Mouse (Mus musculus) heart, postnatal 10 days (tissue): ENCODE data around the gene Shisa8. TPM values are rescaled to one million over a fixed set of nuclear protein-coding genes. Genes with fewer than 3 reads are reported as not detected.

Source experiments
- DNase-seq, 2 experiments: peaks; one replicate each; pipeline ENCODE4 v3.0.0; 2021
- intact Hi-C: fragments of 180-260 bp; cut with DNase I; formaldehyde crosslinking; loops from one replicate; pipeline ENCODE4 v1.15.1; 2025
- total RNA-seq, 2 experiments: library from RNA; stranded (reverse); gene quantifications; 2 replicates each; pipeline ENCODE4 v1.2.3; 2021

Shisa8 gene
- total RNA-seq, 2 experiments from 2014 or later: 0.36 TPM; not detected in 1

DNA sequence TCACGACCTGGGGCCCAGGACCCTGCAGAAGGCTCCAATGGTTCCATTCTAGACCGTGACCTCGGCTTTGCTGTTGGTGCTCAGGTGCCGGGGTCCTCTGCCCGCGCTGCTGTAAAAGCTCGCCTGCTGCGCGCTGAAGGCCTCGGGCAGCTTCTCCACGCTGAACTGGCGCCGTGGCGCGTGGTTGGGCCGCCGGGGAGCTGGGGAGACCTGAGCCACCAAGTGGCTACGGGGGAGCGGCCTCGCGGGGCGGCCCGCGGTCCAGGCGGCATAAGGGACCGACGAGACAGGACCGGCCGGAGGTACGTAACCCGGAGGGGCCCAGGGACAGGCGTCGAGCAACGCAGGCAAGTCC is 5.5 kb downstream of the Shisa8 start:
- intact Hi-C loops: no loop called here
- no peak for DNase-seq

GRCm38 (mm10) chr15:82206365-82207104 is 6.1 kb downstream of the Shisa8 start:
- DNase-seq: peak; percentile 90
- intact Hi-C loops: no loop called here

DNA sequence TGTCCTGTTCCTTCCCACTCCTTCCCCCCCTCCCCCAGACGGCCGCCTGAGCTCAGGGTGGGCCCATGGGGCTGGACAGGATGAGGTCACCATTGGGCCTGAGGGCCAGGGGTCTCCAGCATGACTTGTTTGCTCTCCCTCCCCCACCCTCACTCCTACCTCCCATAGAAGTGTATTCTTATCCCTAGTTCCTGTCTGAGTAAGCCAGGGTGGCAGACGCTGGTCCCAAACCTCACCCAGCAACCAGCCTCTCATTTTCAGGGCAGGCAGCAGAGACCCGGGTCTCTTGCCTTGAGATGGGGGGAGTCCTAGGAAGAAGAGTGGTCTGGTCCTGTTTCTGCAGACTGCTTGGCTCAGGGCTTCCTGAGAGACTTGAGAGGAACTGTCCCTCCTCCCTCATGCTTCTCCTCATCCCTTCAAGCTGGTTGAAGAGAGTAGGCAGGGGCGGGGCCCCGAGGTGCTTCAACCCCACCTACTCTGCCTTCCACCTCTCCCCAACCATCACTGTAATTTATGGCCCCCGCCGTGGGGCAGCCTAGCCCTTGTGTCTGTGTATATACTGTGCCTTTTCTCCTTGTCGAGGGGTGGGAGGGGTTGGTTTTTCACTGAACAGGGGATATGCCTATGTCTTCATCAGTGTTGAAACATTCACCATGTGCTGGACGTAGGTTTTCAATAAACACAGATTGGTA is 7.8 kb downstream of the Shisa8 start:
- intact Hi-C loops: no loop called here
- DNase-seq: no peak

DNA sequence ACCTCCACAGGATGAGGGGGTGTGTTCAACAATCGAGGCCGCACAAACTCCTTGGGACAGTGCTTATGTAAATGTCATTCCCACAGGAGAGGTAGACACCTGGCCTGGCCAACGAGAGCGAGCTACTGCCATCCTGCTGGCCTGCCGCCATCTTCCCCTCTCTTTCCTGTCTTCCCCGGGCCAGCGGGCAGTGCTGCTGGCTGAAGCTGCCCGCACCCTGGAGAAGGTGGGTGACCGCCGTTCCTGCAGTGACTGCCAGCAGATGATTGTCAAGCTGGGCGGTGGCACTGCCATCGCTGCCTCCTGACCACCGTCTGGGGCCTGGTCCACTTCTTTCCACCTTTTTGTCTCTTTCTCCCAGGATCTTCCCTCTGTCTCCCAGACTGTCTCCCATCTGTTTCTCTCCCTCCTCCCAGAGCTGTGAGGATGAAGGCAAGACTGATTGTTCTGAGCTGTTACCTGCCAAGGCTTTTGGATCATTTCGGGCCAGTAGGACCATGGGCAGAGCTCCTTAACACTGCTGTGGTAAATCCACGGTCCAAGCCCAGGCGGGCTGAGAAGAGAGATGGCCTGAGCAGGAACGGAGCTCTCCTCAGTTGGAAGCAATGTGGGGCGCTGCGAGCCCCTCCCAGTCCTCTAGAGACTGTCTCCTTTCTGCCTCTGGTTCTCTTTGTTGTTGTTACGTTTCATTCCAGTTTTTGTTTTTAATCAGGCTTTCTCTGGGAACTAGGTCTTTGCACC is 8.8 kb downstream of the Shisa8 start:
- intact Hi-C loops: no loop called here
- no peak for DNase-seq

DNA sequence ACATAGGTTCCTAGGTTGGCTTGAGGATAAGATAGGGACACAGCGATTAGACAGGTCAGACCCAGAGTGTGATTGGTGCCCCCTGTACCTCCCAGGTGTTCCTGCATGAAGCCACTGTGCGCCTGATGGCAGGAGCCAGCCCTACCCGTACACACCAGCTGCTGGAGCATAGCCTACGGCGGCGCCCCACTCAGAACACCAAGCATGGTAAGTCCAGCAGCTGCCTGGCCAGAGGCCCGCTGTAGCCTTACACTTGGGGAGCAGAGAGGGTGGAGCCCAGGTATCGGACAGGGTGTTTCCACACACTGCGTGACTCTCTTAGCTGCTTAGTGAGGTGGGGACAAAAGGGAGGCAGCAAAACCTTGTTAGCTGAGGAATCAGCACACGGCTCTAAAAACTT is 9.5 kb downstream of the Shisa8 start:
- DNase-seq: no peak
- intact Hi-C loops: no loop called here

- intact Hi-C loops: no loop called here
- no peak for DNase-seq
Measured at GRCm38 (mm10) chr15:82202086-82202485, 10.5 kb downstream of the Shisa8 start.

GRCm38 (mm10) chr15:82199546-82199945 is 13.1 kb downstream of the Shisa8 start:
- DNase-seq: no peak
- intact Hi-C loops: no loop called here

DNA sequence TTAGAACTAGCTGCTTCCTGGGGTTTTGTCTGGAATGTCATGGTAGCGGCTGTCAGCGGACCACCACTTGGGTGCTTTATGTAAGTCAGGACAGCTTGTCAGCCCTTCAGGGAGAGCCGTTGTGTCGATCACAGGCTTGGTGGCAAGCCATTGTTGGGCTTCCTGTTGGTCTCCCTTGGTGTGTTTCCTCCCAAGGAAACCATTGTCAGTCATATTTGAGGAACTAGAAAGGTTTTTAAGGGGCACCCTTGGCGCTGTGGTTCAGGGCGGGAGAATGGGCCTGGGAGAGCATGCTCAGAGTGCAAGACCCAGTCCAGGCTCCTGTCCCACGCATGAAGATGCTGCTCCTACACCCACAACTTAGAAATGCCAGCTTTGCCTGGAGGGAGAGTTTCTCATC is 14.3 kb downstream of the Shisa8 start:
- no peak for DNase-seq
- intact Hi-C loops: no loop called here

DNA sequence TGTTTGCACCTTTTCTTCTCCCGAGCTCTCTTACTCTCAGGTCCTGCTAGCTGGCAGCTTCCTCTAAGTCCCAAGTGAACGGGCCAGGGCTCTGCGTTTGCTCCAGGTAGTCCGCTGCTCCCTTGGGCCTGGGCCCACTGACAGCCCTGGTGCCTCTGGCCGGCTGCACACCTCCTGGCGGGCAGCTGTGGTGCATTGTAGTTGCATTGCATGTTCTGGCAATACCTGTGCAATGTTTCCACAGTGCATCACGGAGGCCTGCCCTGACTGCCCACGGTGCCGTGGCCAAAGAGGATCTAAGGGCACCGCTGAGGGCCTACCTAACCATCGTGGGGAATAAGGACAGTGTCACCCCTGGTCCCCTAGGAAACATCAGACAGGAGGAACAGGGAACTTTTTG is 14.7 kb downstream of the Shisa8 start:
- intact Hi-C loops: no loop called here
- DNase-seq: no peak

- intact Hi-C loops: no loop called here
- DNase-seq: no peak
Measured at GRCm38 (mm10) chr15:82197246-82197750, 15.3 kb downstream of the Shisa8 start.

DNA sequence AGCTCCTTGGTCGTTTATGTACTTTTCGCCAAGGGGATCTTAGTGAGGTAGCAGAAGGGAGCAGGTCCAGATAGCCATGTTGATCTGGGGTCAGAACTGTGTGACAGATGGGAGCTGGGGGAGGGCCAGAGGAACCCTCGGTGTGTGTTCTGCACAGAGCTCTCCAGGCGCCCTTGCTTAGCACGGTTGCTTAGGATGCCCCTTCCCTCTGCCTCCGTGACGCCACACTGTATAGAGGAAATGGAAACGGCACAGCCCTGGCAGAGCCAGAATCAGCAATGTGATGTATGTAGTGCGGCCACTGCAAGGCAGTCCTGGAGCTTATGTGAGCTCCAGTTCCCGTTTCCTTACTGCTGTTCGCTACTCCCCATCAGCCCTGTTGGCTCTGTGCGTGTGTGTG is 16.3 kb downstream of the Shisa8 start:
- intact Hi-C loops: no loop called here

GRCm38 (mm10) chr15:82192617-82193016 is 20.0 kb downstream of the Shisa8 start:
- no peak for DNase-seq
- intact Hi-C loops: no loop called here

More for the DNA sequence above, 16.3 kb downstream of the Shisa8 start:
- no peak for DNase-seq

- DNase-seq: peak; percentile 59 to 70
- intact Hi-C loops: no loop called here
Measured at GRCm38 (mm10) chr15:82188481-82189240, 24.0 kb downstream of the Shisa8 start.

GRCm38 (mm10) chr15:82187924-82188323 is 24.7 kb downstream of the Shisa8 start:
- DNase-seq: no peak
- intact Hi-C loops: no loop called here

DNA sequence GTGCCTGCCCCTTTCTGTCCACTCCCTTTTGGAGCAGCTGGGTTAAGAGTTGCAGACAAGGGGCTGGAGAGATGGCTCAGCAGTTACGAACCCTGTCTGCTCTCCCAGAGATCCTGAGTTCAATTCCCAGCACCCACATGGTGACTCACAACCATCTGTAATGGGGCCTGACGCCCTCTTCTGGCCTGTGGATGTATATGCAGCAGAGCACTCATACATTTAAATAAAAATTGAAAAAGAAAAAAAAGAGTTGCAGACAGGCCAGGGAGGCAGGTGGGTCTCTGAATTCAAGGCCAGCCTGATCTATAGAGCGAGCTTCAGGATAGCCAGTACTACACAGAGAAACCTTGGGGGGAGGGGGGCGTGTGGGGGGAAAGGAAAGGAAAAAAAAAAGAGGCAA is 25.2 kb downstream of the Shisa8 start:
- intact Hi-C loops: no loop called here

DNA sequence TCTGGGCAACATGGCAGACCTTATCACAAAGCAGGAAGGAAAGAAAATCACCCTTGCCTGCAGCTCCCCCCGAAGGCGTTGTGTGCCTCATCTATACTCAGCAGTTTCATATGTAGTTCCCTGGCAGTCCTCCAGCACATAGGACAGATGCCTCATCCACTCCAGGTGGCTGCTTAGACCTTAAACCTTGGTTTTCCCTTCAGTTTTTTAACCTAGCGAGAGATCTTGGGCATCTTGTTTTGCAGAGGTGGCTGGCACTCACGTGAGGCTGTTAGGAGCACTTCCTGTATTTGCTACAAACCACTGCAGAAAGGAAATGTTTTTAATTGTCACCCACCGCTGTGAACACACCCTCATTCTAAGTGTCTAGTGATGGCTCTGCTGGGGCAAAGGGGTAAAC is 25.7 kb downstream of the Shisa8 start:
- no peak for DNase-seq
- intact Hi-C loops: no loop called here

More for the DNA sequence above, 25.2 kb downstream of the Shisa8 start:
- DNase-seq: no peak

DNA sequence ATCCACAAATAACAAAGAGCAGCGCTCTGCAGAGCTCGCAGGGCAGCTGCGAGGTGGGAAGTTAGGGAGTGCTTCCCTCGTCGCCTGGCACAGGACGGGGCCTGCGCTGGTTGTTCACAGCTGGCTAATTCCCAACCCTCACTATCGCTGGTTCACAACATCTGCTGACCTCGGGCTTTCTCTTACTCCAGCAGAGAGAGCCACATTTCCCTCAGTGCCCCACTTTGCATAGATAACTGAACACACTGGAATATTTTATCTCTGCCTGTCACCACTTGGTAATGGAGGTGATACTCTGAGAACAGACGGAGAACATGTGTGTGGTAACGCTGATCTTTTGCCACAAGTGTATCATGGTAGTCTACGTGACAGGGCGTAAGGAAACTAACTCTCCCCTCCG is 26.5 kb downstream of the Shisa8 start:
- intact Hi-C loops: no loop called here
- DNase-seq: peak; percentile 67 to 71

DNA sequence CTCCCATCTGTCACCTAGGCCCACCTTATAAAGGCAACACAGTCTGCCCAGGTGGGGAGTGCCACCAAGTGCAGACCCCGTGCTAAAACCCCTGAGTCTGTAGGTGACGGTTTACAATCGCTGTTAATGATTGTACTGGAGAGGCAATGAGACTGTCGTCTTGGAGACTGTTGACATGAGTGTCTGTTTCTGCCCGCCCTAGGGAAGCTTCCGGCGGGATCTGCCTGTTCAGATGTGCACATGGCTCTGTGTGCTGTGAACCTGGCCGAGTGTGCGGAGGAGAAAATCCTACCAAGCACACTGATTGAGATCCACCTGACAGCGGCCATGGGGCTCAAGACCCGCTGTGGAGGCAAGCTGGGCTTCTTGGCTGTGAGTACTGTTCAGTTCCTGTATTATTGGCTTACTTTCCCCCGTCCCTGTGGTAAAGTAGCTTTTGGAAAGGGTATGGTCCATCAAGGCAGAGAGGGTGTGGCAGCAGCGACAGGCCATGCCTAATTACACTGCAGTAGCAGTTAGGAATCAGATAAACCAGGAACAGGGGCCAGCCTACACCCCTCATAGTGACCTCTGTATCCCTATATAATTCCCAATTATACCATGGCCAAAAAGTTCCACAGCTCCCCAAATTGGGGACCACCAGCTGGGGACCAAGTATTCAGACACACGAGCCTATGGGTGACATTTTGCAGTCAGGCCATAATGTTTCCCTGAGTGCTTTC is 27.4 kb downstream of the Shisa8 start:
- intact Hi-C loops: no loop called here
- DNase-seq: no peak

DNA sequence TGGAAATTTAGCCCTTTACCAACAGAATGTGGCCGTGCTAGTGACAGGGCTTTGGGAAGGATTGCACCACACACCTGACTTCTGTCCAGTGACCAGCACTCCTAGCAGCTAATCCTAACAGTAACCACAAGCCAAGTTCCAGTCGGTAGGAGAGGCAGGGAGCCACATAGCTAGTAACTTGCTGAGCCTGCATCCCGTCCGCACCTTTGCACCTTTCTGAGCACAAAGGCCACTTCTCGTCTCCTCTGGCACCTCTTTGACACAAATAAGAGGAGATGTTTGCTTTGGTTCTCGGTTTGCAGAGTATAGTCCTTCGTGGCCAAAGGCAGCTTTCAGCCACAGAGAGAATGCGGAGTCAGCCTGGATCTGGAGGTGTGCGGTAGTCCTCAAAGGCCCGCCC is 28.0 kb downstream of the Shisa8 start:
- DNase-seq: no peak
- intact Hi-C loops: no loop called here

GRCm38 (mm10) chr15:82184183-82184582 is 28.4 kb downstream of the Shisa8 start:
- intact Hi-C loops: no loop called here
- no peak for DNase-seq
